Mouse (Mus musculus) bone marrow, adult 2 months (tissue): ENCODE data around the gene Fuz.

ENCODE experiments used
- CTCF ChIP-seq: fragments of 200-500 bp; IDR thresholded peaks from 2 replicates; pipeline ENCODE4 v1.5.1; 2011; ENCODE audit warnings: low read length, control low read depth; ENCODE audit not compliant: control insufficient read depth, insufficient read depth
- POLR2A ChIP-seq: fragments of 200-500 bp; IDR thresholded peaks from 2 replicates; pipeline ENCODE4 v1.6.1; 2011; ENCODE audit warnings: low read depth, mild to moderate bottlenecking, control low read depth, low read length, borderline replicate concordance; ENCODE audit not compliant: control insufficient read depth

- TF ChIP-seq POLR2A = no peak
- no peak for TF ChIP-seq CTCF
Measured at GRCm38 (mm10) chr7:44914396-44914795, 18.5 kb downstream of the Fuz start.
